Mouse (Mus musculus) CH12.LX (cell line): Measurements from ENCODE around the gene Dnm3.

ENCODE experiments used
- CTCF ChIP-seq, 2 experiments: IDR thresholded peaks in 1 of 2; conservative IDR thresholded peaks in 1 of 2; 2 replicates each; pipeline ENCODE4 v1.5.1; 2011 to 2012; ENCODE audit warnings: low read depth in 2 of 2, low read length in 2 of 2, improper control_type of control experiment in 1 of 2, inconsistent platforms in 1 of 2, mild to moderate bottlenecking in 1 of 2, moderate library complexity in 1 of 2
- POLR2A ChIP-seq: IDR thresholded peaks from 2 replicates; pipeline ENCODE4 v1.6.1; 2011; ENCODE audit warnings: low read depth, mild to moderate bottlenecking, improper control_type of control experiment, low read length
- TBP ChIP-seq: conservative IDR thresholded peaks from 2 replicates; pipeline ENCODE4 v1.6.1; 2011; ENCODE audit warnings: low read depth, low read length, improper control_type of control experiment

DNA sequence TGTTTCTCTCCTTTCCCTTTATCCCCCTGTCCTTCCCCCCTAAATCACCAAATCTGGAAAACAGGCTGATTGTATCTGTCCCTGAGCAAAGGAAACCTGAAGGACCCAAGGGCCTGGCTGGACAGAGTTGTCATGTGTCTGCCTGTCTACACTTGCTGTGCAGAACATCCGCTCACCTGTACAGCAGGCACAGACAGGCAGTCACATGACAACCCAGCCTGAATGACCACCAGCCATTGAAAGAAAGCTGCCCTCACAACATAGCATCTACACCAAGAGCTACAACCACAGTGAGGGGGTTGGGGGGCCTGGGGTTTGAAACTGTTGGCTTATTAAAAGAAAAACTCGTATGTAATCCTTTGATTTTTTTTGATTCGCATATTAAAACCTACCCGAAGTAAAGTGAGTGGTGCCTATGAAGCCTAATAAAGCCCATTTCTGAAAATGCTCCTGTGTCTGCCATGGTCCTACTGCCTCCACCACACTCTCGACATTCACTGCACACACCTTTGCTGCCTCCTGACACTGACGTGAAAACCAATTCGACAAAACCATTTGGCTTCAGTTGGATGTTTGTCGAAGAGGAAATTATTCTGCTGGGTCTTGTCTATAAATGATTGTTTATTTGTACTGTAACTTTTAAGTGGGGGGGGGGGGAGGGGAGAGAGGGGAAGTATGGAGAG, 254.4 kb downstream of the Dnm3 start:
- TF ChIP-seq CTCF (conservative IDR thresholded peaks at IDR 0.05 in 1 of 2, IDR thresholded peaks at IDR 0.05 in 1 of 2; ENCODE audit: low read depth in 2 of 2, low read length in 2 of 2) (no peak), TBP (no peak), POLR2A (no peak)
